Mouse (Mus musculus) layer of hippocampus, adult 2 months (tissue): ENCODE results near the gene Vmn2r47. TPM values are rescaled to one million over a fixed set of nuclear protein-coding genes. Genes with fewer than 3 reads are reported as not detected.
"Not testable (repeated sequence)": the region's sequence is repeated elsewhere in the genome, so short reads cannot be mapped to it uniquely, and the experiment has no call there.

Experiments
- DNase-seq, 2 experiments: peaks; one replicate each; pipeline ENCODE4 v3.0.0; 2022; ENCODE audit warnings: low spot score in 2 of 2
- H3K27ac ChIP-seq: fragments of 200-600 bp; 2 replicates; pipeline ENCODE4 v1.8.1; 2022
- H3K4me3 ChIP-seq: fragments of 200-600 bp; 2 replicates; pipeline ENCODE4 v1.8.1; 2022; ENCODE audit warnings: mild to moderate bottlenecking
- long read RNA-seq, 2 experiments: library from polyadenylated mRNA; stranded (forward); transcript quantifications; one replicate each; pipeline ENCODE4 v2.0.0; 2021; ENCODE audit warnings: borderline mapping rate in 2 of 2
- total RNA-seq, 2 experiments: library from RNA; stranded (reverse); gene quantifications; 2 replicates each; pipeline ENCODE4 v1.2.3; 2021

Vmn2r47 gene
- not detected for total RNA-seq
- long read RNA-seq, experiment 1 = 0 reads
- long read RNA-seq, experiment 2 = 0 reads

- not testable (repeated sequence) for H3K4me3 ChIP-seq, H3K27ac ChIP-seq, DNase-seq
Observed at GRCm38 (mm10) chr7:9841225-9841624, at the start of gene Vmn2r47. Vmn2r47 (minus strand) TSS chr7:9841325.

GRCm38 (mm10) chr7:9770471-9770870 lies 70.7 kb downstream of the Vmn2r47 start, which contains the start of gene Vmn2r46:
Vmn2r46 (minus strand) TSS chr7:9770571.
- not testable (repeated sequence) for H3K4me3 ChIP-seq, H3K27ac ChIP-seq, DNase-seq

Other genes starting within 250 kb of the Vmn2r47 start
- not detected for gene Vmn2r46, start 70.8 kb downstream of the Vmn2r47 start, total RNA-seq
- not detected for gene Vmn2r48, start 112.3 kb upstream of the Vmn2r47 start, total RNA-seq
- gene Vmn2r49, start 150.9 kb upstream of the Vmn2r47 start, total RNA-seq = not detected
- not detected for gene Vmn2r50, start 212.0 kb upstream of the Vmn2r47 start, total RNA-seq